Mouse (Mus musculus) mouse trophoblast stem cell (cell line): Measurements from ENCODE around the gene Vsig2.

Source experiments
- in situ Hi-C, 2 experiments: fragments of 300-500 bp; cut with MseI, MboI; formaldehyde crosslinking; loops; 2 replicates in 1 of 2; 3 replicates in 1 of 2; pipeline ENCODE4 v1.15.1; 2025

Vsig2 gene

DNA sequence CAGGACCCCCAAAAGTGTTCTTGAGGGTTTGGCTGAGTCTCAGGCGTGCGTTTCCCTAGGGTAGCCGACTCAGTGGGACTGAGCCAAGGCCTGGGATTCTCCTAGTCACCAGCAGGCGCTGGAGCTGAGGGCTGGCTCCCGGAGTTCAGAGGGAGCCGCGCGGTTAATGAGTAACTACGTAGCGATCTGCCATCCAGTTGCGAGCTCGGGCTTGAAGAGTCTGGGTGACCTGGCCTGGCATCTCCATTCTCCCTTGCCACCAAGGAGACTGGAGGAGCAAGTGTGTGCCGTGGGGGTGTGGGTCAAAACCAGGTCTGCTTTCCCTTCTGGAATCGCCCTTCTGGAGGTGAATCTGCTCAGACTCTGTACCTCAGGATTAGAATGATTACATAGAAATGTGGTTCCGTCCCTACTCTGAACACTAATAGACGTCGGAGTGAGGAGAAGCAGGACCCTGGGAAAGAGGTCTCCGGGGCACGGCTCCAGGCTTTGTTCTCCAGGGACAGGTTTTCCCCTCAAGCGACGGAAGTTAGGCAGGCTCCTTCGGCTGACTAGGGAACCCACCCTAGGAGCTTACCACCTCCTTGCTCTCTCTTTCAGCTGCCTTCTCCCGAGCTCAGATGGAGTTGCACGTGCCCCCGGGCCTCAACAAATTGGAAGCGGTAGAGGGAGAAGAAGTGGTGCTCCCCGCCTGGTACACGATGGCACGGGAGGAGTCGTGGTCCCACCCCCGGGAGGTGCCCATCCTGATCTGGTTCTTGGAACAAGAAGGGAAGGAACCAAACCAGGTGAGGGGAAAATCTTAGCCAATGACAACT is 8.0 kb upstream of the Vsig2 start:
- in situ Hi-C loops, result no loop called here

DNA sequence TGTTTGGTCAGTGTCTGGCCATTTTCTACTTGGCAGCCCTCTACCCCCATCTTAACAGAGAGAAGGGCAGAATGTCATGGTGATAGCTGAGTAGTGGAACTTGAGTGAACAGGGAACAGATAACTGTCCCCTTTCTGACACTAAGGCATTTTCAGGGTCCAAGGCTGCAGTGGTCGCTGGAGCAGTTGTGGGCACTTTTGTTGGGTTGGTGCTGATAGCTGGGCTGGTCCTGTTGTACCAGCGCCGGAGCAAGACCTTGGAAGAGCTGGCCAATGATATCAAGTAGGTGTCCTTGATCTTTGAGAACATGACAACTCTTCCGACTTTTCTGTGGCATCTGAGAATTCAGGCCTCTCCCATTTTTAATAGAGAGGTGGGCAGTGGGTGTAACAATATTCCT is 2.2 kb upstream of the Vsig2 start:
- in situ Hi-C loops, result no loop called here

DNA sequence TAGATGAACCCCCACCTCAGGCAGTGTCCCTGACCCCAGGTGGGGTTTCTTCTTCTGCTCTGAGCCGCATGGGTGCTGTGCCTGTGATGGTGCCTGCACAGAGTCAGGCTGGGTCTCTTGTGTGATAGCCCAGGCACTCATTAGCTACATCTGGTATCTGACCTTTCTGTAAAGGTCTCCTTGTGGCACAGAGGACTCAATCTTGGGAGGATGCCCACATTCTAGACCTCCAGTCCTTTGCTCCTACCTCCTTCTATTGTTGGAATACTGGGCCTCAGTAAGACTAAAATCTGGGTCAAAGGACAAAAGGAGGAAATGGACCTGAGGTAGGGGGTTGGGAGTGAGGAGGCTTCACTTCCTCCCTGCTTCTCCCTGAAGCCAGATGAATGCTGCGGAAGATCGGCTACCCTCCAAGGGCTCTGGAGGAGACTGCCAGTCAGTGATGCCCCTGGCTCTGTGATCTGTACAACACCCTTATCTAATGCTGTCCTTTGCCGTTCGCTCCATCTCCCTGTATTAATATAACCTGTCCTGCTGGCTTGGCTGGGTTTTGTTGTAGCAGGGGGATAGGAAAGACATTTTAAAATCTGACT is 1.3 kb upstream of the Vsig2 start:
- in situ Hi-C loops, result no loop called here

DNA sequence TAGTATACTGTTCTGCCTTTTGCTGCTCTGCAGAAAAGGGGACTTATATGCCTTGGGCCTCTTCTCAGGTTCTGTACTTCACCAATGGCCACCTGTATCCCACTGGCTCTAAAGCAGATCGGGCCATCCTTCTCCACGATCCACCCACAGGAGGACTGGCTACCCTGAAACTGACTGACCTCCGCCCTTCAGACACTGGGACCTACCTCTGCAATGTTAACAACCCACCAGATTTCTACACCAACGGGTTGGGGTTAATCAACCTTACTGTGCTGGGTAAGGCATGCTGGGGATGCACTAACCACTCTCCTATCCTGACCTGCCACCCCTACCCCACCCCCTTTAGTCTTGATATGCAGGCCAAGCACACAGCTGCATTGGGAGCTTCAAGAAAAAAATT is 1.2 kb downstream of the Vsig2 start:
- in situ Hi-C loops, result no loop called here

DNA sequence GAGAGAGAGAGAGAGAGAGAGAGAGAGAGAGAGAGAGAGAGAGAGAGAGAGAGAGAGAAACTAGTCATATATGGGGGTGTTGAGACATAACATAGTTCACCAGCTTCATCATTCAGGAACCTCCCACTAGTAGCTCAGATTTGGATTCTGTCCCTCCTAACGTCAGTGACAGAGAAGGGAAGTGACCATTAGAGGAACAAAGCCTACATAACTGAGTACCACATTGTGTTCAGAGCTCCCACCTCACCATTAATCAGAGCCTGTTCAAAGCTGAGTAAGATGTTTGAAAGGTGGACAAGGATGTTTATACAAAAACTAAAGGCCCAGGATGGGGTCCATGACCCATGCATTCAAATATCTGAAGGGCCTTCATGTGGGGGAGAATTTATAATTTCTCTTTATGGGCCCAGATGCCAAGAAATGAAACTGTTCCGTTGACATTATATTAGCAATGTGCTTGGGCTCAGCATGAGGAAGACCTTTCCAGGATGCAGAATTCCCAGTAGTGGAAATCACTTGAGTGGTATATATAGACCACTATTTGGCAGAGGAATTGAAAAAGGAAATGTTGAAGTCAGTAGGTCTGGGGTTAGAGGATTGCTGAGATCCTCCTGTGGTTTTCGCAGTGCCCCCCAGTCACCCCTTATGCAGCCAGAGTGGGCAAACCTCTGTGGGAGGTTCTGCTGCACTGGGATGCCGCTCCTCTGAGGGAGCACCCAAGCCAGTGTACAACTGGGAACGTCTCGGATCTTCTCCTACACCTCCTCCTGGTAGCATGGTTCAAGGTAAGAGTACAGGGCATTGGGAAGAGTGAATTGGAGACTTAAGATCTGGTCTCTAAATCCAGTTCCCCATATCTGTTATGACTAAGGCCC is 1.9 kb downstream of the Vsig2 start:
- in situ Hi-C loops, result no loop called here

DNA sequence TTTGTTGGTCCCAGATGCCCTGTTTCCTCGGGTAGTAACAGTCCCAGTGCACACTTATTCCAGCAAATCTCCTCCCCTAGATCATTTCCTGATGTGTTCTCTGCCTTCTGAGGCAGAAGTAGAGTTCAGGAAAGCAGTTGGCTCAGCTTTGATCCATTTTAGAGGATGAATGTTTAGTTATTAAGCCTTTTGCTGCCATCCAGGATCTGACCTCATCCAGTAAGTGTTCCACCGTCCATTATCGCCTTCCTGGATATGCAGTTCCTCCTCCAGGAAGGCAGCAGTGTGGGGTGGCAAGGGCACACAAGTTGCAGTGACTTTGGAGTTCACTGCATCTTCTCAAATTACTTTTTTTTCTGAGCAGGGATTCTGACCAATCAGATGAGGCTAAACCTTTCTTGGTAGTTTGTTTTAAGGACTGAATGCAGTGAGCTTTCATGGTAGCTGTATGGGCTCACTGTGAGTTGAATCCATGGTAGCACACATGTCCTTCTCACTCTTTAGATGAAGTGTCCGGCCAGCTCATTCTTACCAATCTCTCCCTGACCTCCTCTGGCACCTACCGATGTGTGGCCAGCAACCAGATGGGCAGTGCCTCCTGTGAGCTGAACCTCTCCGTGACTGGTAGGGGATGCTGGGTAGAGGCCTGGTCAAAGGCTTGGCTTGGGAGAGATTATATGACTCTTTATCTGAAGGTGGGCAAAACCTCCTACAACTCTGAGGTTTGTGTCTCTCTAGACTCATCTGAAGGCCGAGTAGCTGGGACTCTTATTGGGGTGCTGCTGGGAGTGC is 3.0 kb downstream of the Vsig2 start:
- in situ Hi-C loops, result no loop called here

DNA sequence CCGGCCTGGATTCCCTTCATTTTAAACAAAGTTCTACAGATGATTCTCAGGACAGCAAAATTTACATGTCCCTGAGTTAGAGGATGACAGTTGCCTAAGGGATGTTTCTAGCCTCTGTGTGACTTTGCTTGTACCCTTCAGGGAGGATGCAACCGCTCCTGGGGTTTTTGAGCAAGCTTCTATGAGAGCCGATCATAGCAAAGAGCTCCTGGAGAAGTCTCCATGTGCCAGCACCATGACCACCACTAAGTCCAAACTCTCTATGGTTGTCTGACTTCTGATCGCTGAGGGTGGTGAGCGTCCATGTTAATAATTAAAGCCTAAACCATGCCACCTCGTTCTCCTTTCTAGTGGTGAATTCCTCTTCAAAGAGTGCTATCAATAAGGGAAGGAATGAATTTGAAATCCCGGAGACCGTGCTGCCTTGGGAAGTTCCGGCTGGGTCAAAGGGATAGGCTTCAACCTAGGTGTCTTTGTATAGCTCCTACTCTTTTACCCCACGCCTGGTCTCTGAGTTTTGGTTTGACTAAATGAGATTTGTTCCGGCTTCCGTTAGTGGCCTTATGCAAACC is 4.9 kb downstream of the Vsig2 start:
- in situ Hi-C loops, result no loop called here

DNA sequence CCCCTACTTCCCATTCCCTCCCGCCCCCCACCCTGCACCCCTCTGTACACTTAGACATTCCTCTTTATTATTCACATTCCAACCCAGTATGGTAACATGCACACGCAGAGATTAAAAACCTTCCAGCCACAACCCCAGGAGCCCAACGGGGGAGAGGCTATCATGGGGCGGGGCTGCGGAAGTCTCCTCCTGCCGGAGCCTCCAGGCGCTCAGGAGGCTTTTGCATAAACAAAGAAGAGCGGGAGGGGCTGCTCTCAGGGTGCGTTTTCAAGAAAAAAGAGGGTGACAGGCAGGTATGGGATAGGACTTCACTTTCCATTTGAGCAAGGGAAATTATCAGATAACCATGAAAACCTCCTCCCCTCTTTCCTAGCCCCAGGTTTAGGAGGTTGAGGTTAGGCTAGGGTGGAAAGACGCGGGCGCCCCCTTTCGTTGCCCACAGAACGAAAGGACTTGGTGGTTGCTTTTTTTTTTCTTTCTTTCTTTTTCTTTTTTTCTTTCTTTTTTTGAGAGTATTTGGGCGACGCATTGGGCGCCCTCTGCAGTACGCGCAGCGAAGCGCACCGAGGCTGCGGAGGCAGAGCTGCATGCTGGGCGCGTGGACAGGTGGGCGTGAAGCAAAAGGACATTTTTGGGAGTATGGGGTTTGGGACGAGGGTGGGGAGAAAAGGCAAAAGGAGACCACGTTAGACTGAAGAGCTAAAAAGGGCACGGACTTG is 5.6 kb downstream of the Vsig2 start:
- in situ Hi-C loops, result no loop called here

DNA sequence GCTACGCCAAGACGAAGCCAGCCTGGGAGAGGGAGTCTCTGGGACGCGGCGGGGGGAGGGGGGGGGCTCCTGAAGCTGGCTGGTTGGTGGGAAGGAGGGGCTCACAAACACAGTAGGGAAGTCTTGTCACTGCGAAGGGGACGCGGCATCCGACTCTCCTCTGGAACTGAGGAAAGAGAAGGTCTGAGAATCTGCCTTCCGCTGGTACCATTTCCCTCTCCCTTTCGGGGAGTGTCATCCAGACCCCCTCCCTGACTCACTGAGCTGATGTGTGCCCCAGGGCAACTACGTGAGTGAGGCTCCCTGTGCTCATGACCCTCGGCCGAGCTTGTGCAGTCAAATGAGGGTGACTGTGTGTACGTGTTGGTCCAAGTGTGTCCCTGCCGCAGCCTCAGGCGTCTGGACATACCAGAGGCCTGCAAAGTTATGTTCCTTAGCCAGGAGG is 6.1 kb downstream of the Vsig2 start:
- in situ Hi-C loops, result no loop called here

DNA sequence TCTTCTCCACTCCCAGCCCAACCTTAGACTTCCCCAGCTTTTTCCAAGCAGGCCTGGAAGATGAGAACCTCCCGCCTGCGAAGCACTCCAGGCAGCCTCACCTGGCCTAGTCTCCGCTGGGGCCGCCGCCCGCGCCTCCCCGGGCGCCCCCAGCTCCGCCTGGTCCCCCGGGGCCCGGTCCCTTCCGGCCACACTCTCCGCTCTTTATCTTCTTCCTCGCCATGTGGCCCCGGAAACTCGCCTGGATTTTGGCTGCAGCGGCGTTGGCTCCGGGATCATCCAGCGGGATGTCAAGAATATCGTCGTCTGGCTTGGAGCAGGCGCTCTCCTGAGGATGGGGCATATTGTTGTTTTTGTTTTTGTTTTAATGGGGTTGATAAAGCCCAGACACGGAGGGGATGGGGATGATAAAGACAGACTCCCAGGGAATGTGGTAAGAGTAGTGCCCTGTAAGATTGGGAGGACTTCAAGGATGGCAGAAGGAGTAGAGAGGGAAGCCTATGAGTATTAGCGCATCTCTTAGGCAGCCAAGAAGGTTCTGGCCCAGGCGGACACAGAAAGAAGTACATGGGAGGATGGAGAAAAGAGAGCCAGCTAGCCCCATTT is 6.9 kb downstream of the Vsig2 start:
- in situ Hi-C loops, result no loop called here

DNA sequence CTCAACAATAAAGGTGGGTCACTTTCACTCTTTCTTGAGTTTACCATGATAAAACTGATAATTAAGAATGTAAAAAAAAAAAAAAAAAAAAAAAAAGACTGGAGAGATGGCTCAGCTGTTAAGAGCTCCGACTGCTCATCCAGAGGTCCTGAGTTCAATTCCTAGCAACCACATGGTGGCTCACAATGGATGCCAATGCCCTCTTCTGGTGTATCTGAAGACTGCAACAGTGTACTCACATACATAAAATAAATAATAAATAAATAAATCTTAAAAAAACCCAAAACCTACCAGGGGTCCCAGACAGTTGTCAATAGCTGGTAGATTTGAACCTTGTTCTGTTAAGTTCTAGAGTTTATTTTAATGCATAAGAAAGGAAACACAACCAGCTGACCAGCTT is 7.8 kb downstream of the Vsig2 start:
- in situ Hi-C loops, result no loop called here

DNA sequence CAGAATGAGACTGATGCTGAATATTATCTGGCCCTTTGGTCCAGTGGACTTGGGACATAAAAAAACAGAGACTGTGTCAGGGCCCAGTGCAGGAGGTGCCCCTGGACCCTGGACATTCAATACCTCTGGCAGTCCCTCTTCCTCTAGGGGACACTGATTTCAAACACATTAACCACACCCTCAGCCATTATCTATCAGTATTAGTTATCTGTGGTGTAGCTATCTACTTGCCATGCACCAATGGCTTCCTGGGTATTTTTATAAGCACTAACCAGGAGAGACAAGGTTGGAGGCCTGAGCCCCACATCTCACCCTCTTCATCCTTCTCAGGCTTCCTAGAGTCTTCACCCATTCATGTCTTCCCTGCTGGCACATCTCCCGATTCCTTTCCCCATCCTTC is 11.4 kb downstream of the Vsig2 start:
- in situ Hi-C loops, result no loop called here

DNA sequence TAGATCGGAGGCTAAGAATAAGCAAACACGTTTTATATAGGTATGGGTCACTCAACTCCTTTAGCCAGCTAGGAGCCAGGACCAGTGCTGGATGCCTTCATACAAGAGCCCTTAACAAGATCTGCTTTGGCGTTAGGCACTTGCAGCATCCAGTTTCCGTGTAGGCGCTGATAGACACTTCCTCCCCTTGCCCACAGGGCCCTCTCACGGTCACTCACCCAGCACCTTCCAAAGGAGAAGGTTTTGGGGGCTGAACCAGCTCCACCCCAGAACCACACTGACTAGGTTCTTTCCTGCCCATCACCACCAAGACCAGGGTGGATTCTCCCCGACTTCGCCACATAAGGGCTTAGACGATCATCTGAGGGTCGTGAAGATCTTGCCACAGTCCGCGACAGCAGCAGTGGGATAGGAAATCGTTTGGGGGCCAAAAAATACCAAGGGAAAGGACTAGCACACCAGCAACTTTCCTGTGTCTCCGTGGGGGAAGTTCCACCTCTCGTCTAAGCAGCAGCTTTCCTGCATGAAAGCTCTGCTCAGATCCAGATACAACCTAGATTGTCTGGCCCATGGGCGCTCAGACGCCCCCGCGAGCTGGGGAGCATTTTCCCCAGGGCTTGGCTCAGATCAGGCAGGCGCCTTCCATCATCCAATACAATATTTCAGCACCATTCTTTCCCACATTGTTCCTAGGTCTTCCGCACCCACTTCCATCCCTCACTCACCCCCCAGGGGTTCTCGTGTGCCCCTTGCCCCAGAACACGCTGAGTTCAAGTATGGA is 12.9 kb downstream of the Vsig2 start:
- in situ Hi-C loops, result no loop called here

DNA sequence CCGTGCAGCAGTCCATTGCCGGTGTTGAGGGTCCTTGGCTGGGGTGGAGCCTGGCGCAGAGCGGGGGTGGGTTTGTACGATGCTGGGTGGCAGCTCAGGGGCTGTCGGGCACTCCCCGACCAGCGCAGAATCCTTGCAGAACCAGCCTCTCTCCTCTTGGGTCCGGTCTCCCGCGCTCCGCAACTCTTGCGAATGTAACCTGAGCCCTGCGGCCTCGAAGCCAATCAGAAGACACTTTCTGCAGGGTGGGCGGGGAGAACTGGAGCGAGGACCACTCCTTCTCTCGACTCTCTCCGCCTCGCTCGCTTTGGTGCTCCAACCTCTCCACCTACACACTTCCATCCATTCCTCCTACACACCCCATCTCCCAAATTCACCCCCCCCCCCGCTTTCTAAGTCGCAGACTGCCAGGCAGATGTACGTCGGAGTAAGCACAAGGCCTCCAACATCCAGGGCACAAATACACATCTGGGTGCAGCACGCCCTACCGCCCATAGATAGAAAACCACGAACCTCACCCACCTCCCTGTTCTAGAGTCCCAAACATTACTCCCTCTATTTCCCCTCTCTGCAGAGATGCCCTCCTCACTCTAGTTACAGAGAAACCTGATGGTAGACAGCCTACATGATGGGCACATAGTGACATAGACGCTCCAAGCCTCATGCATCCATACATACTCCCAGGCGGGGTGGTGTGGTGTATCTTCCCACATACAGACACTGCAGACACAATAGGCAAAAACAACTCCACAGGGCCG is 13.7 kb downstream of the Vsig2 start, which contains the start of gene Nrgn:
Gene Nrgn (minus strand): TSS at position 369 of the 758 bp plus-strand sequence.
- in situ Hi-C loops, result no loop called here

DNA sequence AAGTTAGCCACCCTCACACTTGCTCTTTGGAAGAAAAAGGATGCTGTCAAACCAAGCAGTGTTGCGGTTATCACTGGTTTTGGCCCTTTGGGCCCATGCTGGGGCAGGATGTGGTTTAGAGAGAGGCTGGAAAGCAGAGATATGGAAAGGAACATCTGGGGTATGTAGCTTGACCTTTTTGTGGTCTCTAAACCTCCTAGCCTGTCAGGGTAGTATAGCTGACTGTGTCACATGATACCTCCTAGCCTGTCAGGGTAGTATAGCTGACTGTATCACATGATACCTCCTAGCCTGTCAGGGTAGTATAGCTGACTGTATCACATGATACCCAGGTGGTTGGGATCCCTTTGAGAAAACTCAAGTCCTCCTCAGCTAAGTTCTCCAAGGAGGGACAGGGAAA is 15.2 kb downstream of the Vsig2 start:
- in situ Hi-C loops, result no loop called here

DNA sequence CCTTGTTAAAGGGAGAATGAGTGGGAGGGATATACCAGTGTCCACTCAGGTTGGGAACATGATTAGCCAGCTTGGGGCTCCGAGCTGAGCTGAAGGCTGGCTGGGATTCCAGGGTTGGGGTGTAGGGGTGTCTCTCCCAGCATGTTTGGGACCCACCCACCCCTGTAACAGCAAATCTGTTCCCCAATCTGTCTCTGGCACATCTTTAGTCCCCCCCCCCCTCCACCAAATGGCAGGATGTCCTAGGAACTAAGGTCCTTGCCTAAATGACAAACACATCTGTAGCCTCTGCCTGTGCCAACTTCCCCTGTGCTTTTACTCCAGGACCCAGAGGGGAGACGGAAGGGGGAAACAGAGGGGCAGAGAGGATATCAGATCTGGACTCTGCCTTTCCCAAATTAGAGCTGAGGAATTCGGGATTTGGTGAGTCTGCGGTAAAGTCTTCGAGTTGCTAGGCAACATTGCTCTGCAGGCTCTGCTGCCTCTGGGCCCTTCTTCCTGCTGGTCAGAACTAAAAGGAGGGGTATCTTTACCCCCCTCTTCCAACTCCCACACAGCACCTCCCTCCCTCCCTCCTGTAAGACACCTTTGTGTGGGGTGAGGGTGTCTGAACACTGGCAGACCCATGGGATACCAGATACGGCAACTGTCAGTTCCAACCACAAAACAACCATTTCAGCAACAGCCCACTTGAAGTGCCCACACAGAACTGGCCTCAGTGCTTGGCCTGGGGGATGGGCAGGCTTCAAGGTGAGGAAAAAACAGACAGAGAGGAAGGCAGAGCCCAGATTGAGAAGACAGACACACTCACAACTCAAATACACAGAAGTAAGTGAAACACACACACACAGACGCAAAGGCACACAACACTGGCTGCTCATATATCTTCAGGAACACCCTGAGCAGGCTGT is 16.0 kb downstream of the Vsig2 start, which contains the start of gene Siae:
Gene Siae (plus strand): TSS at position 861 of the 911 bp plus-strand sequence.
- in situ Hi-C loops, result no loop called here

DNA sequence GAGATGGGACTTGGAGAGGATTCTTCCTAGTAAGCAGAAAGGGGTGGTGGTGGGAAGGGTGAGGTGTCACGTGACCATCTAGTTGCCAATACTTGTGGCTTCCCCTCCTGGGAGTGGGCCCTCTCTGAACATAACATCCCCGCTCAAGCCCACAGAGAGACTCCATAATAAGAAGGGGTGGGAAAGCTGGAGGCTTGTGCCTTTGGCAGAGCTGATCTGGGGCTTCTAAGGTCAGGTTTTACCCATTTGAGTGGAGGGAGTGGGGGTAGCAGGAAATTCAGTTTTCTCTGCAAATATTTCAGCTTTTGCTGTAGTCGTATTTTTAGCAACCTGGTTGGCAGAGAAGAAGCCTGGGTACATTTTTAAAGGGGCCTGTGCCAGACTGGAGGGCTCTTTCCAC is 17.3 kb downstream of the Vsig2 start:
- in situ Hi-C loops, result no loop called here
